Mouse (Mus musculus) embryo, embryonic 10 days (tissue): ENCODE data around the gene Nfkb1.

Experiments used
- DNase-seq: peaks from one replicate; pipeline ENCODE4 v3.0.0-alpha.2; 2015; ENCODE audit warnings: low spot score

Gene Nfkb1

GRCm38 (mm10) chr3:135630430-135631095, 60.8 kb downstream of the Nfkb1 start:
- DNase-seq: no peak

DNA sequence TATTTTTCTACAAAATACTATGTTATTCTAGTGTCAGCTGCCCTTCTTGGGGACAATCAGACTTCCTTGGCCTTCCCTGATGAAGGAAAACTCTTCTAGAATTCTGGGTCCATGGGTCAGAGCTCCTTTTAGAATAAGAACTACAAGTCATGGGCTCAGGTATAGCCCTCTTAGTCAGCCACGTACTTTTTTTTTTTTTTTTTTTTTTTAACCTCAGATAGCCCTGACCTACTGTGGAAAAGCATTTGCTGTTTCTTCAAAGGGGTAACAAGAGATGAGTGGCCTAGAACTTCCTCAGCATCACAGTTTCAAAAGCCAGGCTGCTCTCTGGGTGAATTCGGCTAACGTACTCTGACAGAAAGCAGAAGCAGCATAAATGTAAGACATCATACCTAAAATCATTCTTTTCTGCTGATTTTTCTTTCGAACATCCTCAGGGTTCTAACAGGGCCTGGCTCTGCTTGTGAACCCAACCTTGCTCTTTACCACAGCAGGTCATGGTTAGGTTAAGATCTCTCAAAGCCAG, 61.5 kb downstream of the Nfkb1 start:
- no peak for DNase-seq

GRCm38 (mm10) chr3:135628706-135629169, 62.6 kb downstream of the Nfkb1 start:
- no peak for DNase-seq

DNA sequence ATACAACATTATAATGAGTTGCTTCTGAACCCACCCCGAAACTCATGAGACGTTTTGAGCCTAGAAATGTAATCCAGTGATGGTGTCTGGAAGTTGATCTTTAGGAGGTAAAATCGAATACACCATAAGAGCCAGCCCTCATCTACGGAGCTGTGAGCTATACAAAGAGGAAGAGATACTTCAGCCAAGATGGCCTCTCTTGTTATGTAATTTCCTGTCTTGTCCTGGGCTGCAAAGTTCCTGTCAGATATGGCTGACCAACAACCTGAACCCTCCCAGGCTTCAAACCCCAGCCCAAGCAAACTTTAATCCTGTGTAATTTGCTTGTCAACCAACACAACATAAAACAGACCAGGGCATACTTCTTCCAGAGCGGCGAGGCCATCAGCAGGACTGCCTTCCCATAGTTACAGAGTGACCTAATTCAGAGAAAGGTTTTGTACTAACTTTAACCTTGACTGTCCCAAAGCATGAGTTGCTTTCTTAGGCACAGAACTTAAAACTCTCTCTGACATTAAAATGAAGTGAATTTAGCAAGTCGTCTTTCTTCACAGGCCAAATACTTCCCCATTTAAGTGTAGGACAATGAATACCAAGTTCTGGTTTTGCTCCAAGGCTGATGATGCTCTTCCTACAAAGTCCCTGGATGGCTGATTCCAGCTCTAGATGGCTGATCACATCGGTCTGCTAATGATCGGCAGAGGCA, 63.2 kb downstream of the Nfkb1 start:
- DNase-seq: no peak

DNA sequence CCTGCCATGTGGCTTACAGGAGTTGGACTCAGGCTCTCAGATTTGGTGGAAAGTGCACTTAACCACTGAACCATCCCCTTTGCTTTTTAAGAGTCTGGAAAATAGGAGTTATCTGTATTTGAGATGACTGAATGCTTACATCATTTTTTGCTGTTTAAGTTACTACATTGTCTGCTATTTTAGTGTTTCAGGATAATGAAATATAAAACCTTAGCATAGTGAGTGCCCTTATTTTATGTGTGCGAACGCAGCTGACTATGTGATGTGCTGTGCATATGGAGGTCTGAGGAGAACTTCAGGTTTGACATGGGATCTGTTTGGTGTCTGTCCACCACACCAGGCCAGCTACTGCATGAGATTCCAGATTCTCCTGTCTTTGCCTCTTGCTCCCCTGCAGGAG, 66.1 kb downstream of the Nfkb1 start:
- DNase-seq: no peak

GRCm38 (mm10) chr3:135616730-135617129, 74.6 kb downstream of the Nfkb1 start:
- no peak for DNase-seq

- no peak for DNase-seq
Measured at GRCm38 (mm10) chr3:135614376-135614775, 77.0 kb downstream of the Nfkb1 start.

GRCm38 (mm10) chr3:135610221-135610620, 81.1 kb downstream of the Nfkb1 start:
- no peak for DNase-seq

GRCm38 (mm10) chr3:135607660-135608473, 83.5 kb downstream of the Nfkb1 start:
- no peak for DNase-seq

- DNase-seq: no peak
Measured at GRCm38 (mm10) chr3:135607021-135607420, 84.3 kb downstream of the Nfkb1 start.

- no peak for DNase-seq
Measured at GRCm38 (mm10) chr3:135606592-135606991, 84.8 kb downstream of the Nfkb1 start.

DNA sequence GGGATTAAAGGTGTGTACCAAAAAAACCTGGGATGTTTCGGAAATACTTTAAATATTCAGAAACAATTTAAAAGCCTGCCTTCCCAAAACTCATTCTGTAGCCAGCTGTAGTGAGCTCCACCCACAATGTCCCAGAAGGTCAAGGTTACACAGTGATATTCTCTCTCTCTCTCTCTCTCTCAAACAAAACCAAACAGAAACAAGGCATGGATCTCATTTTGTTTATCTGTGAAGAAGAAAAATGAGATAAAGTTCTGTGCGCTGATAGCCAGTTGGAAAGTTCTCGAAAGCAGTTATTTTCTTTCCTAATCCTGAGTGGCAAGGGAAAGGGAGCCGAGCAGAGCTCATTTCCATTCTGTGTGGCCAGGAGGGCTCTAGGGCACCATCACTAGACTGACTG, 85.9 kb downstream of the Nfkb1 start:
- DNase-seq: no peak

DNA sequence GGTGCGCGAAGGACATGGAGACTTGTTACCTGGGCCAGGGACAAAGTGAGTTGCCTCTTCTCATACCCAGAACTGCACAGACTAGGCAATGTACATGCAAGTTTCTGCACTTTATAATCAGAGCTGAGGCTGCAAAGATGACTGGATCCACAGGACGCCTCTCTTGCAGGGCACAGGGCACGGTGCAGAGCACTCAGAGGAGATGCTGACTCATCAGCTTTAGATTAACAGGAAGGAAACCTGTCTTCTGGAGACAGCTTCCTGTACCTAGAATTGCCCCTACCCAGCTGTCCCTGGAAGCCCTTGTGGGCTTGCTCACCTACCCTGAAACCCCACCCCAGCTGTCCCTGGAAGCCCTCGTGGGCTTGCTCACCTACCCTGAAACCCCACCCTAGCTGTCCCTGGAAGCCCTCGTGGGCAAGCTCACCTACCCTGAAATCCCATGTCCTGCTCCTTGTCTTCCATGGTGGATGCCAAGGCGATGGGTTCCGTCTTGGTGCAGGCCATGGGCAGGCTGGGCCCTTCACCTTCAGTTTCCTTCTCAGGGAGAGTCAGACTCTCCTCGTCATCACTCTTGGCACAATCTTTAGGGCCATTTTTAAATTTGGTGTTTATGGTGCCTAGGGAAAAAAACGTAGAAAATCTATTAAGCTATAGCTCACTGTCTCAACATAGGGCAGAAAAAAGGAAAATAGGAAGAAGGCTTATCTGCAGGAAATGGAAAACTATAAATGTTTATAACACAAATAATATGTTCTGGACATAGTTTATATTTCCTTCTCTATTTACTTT, 86.5 kb downstream of the Nfkb1 start:
- no peak for DNase-seq

DNA sequence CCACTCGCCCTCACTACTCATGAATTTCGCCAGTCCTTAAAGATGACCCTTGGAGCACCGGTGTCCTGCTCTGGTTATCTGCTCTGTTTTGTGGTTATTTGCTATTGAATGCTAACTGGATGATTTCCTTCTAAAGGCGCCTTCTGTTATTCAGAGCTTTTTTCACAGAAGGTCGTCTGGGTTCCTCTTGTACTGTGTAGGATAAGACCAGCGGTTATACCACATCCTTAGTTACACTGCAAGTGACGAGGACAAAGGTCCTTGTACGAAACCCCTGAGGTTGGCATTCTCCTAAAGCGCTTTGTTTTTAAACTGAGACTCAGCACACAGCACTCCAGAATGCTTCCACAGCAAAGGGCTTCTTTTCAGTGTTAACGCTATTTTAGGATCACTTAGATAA, 88.6 kb downstream of the Nfkb1 start:
- no peak for DNase-seq

GRCm38 (mm10) chr3:135598355-135598754, 93.0 kb downstream of the Nfkb1 start:
- no peak for DNase-seq

DNA sequence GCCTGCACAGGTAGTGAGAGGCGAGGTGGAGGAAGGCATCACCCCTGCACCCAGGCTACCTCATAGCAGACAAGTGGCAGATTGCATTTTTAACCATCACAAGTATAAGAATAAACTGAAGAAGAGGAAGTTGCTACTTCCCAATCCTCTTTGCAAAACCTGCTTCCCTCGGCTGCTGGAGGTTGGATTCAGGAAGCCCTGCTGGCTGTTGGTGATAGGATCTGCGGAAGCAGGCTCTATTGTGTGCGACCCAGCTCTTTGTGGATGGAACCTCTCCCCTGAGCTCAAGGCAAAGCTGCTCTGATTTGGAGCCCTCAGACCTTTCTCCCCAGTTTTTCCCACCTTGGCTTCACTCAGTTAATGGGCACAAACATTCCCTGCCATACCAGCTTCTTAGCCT, 94.3 kb downstream of the Nfkb1 start:
- DNase-seq: no peak

GRCm38 (mm10) chr3:135594238-135594917, 97.0 kb downstream of the Nfkb1 start:
- no peak for DNase-seq

GRCm38 (mm10) chr3:135592011-135592410, 99.3 kb downstream of the Nfkb1 start:
- DNase-seq: no peak

DNA sequence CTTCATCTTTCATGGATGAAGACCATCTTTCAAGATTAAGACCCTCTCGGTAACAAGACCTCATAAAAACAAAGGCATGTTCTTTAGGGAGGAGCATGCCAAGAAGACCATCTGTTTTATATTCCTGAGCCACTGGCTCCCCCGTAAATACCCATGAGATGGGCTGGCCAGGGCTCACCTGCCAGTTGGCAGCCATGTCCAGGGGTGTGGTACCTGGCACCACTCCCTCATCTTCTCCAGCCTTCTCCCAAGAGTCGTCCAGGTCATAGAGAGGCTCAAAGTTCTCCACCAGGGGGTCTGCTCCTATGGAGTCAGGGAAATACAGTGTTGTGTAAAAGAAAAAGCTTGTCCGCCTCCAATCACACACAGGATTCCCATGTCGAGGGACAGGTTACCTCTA, 100.0 kb downstream of the Nfkb1 start:
- no peak for DNase-seq

DNA sequence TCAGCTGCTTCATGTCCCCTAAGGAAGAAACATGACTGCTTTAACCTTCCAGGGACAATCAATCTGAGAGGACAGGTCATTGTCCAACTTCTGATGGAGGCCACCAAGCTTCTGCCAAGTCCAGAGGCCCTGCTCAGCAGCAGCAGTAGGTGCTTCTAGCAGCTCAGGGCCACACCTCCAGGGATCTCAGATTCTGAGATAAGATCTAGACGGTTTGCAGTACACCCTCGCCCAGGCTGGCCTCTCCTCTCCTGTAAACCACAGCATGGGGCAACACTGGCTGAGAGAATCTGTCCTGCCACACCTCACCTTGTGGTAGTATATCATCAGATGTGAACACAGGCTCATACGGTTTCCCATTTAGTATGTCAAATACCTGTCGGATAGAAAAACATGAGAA, 100.9 kb downstream of the Nfkb1 start:
- no peak for DNase-seq

- DNase-seq: no peak
Measured at GRCm38 (mm10) chr3:135586471-135586880, 104.9 kb downstream of the Nfkb1 start.
